Mouse (Mus musculus) kidney, postnatal 0 days (tissue): ENCODE measurements around the gene Echdc2. TPM values are rescaled to one million over a fixed set of nuclear protein-coding genes. Genes with fewer than 3 reads are reported as not detected.
A peak's percentile ranks its signal among the peaks of the same experiment; 100 is the strongest.
"Not testable (repeated sequence)": the region's sequence is repeated elsewhere in the genome, so short reads cannot be mapped to it uniquely, and the experiment has no call there.

ENCODE experiments used
- ATAC-seq: fragments of 200-750 bp; cut with Nextera tagmentation; replicated peaks from 2 replicates; pipeline ENCODE4 v1.8.0; 2017; ENCODE audit warnings: low read depth, moderate number of reproducible peaks, moderate TSS enrichment, moderate library complexity; ENCODE audit not compliant: low FRiP score
- DNase-seq: peaks from one replicate; pipeline ENCODE4 v3.0.0-alpha.2; 2016; ENCODE audit warnings: low spot score
- H3K27ac ChIP-seq: fragments of 300-500 bp; sonication (generic); 2 replicates; pipeline ENCODE4 v1.5.1; 2014; ENCODE audit warnings: mild to moderate bottlenecking
- H3K27me3 ChIP-seq: fragments of 300-500 bp; sonication (generic); 2 replicates; pipeline ENCODE4 v1.6.1; 2014; ENCODE audit warnings: low read length, mixed read lengths; ENCODE audit not compliant: insufficient read depth
- H3K36me3 ChIP-seq: fragments of 300-500 bp; sonication (generic); 2 replicates; pipeline ENCODE4 v1.6.1; 2014; ENCODE audit warnings: low read length, mixed read lengths; ENCODE audit not compliant: insufficient read depth
- H3K4me1 ChIP-seq: fragments of 300-500 bp; sonication (generic); replicated peaks from 2 replicates; pipeline ENCODE4 v1.6.1; 2014; ENCODE audit warnings: antibody characterized with exemption, low read length, mixed read lengths; ENCODE audit not compliant: insufficient read depth
- H3K4me2 ChIP-seq: fragments of 300-500 bp; sonication (generic); 2 replicates; pipeline ENCODE4 v1.6.1; 2014; ENCODE audit warnings: mild to moderate bottlenecking, low read length, moderate library complexity, mixed read lengths
- H3K4me3 ChIP-seq: fragments of 300-500 bp; sonication (generic); replicated peaks from 2 replicates; pipeline ENCODE4 v1.5.1; 2014; ENCODE audit warnings: low read depth, low read length
- H3K9ac ChIP-seq: fragments of 300-500 bp; sonication (generic); 2 replicates; pipeline ENCODE4 v1.6.1; 2014; ENCODE audit warnings: low read depth, low read length
- H3K9me3 ChIP-seq: fragments of 300-500 bp; sonication (generic); replicated peaks from 2 replicates; pipeline ENCODE4 v1.6.1; 2016; ENCODE audit warnings: low read length, inconsistent platforms, mixed read lengths
- CTCF ChIP-seq: IDR thresholded peaks from 2 replicates; pipeline ENCODE4 v1.5.1; 2016; ENCODE audit warnings: antibody characterized with exemption, low read depth, mild to moderate bottlenecking, moderate library complexity
- WGBS: fragments of 180-500 bp; shearing (Covaris S2); extraction: QIAGEN DNeasy Blood & Tissue Kit; methylation state at CpG from one replicate; pipeline ENCODE4 v1.1.7; 2014; 5-methylcytosine and 5-hydroxymethylcytosine counted together
- polyA plus RNA-seq: library from polyadenylated mRNA; unstranded; fragments of >200 nt; fragmentation: Nextera tagmentation; extraction: Ambion mirVana; gene quantifications from 2 replicates; pipeline ENCODE4 v1.2.1, GENCODE M21; 2015

Gene Echdc2
- polyA plus RNA-seq, 1 experiment from 2014 or later = 44.6 TPM

DNA sequence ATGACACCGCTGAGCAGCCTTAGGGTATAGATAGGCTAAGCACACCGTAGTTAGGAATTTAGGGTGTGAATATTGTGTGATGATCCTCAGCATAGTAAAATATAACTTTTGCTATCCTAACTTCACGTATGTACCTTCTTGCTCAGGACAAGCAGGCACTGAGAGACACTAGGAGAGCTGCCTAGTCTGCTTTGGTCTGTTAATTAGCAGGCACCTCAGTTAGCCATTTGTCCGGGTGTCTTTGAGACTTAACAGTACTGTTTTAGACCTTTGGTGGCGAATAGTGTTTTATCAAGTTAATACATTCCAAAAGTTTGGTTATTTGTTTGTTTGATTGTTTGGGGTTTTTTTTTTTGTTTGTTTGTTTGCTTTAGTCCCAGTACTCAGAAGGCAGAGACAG, 37.7 kb upstream of the Echdc2 start:
- 80% methylated on average over 5 of the region's 5 CpGs for WGBS
- Histone ChIP-seq H3K4me3 (no peak overlapping the region), H3K9me3 (no peaks in the 10 kb centered on the region), H3K4me1 (no peaks in the 10 kb centered on the region), H3K27me3 (no peaks in the 10 kb centered on the region), H3K9ac (no peak overlapping the region), H3K36me3 (no peaks in the 10 kb centered on the region), H3K27ac (no peak overlapping the region), H3K4me2 (no peak overlapping the region)
- no peak for ATAC-seq
- TF ChIP-seq CTCF = no peak
- no peak for DNase-seq

DNA sequence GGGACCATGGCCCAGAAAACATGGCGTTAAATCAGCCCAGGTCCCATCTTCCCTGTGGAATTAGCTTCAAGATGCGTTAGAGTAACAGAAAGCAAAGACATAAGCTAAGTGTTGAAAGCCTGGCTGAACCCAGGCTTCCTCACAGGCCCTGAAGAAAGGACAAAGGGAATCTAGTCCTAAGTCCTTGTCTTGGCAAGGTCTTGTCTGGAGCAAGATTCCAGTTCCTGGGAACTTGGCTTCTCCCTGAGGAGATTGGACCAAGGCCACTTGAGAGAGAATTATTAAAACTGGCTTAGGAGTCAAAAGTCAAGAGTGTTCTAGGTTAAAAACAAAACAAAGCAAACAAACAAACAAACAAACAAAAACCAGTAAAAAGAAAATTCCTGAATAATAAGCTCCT, 36.9 kb upstream of the Echdc2 start:
- Histone ChIP-seq H3K36me3 (no peaks in the 10 kb centered on the region), H3K27ac (no peak overlapping the region), H3K9me3 (no peaks in the 10 kb centered on the region), H3K9ac (no peak overlapping the region), H3K27me3 (no peaks in the 10 kb centered on the region), H3K4me1 (no peaks in the 10 kb centered on the region), H3K4me2 (no peak overlapping the region), H3K4me3 (no peak overlapping the region)
- TF ChIP-seq CTCF = no peak
- ATAC-seq (no peak), DNase-seq (no peak)
- 84% methylated on average over 2 of the region's 2 CpGs for WGBS

GRCm38 (mm10) chr4:108130452-108130851, 34.8 kb upstream of the Echdc2 start:
- ATAC-seq (no peak), DNase-seq (no peak)
- no peak for TF ChIP-seq CTCF
- Histone ChIP-seq H3K27ac (no peak overlapping the region), H3K4me2 (no peak overlapping the region), H3K9ac (no peak overlapping the region), H3K27me3 (no peaks in the 10 kb centered on the region), H3K36me3 (no peaks in the 10 kb centered on the region), H3K9me3 (no peaks in the 10 kb centered on the region), H3K4me1 (no peaks in the 10 kb centered on the region), H3K4me3 (no peak overlapping the region)
- 82% methylated on average over 3 of the region's 3 CpGs for WGBS

DNA sequence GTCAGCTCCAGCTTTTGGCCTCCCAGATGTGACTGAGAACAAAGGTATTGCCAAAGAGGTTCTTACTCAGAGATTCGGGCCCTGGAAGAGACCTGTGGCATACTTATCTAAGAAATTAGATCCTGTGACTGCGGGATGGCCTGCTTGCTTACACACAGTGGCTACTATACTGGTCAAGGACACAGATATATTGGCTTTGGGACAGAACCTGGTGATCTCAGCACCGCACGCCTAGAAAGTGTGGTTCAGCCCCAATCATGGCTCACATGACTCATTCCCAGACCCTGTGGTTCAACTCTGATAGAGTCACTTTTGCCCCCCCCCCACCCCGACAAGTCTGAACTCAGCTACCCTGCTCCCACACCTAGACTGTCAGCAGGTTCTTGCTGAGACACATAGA, 28.3 kb upstream of the Echdc2 start:
- Histone ChIP-seq H3K36me3 (no peaks in the 10 kb centered on the region), H3K4me1 (no peaks in the 10 kb centered on the region), H3K4me3 (no peak overlapping the region), H3K9ac (no peak overlapping the region), H3K4me2 (no peak overlapping the region), H3K9me3 (no peaks in the 10 kb centered on the region), H3K27me3 (no peaks in the 10 kb centered on the region), H3K27ac (no peak overlapping the region)
- 83% methylated on average over 5 of the region's 5 CpGs for WGBS
- ATAC-seq = no peak
- TF ChIP-seq CTCF = no peak
- no peak for DNase-seq

DNA sequence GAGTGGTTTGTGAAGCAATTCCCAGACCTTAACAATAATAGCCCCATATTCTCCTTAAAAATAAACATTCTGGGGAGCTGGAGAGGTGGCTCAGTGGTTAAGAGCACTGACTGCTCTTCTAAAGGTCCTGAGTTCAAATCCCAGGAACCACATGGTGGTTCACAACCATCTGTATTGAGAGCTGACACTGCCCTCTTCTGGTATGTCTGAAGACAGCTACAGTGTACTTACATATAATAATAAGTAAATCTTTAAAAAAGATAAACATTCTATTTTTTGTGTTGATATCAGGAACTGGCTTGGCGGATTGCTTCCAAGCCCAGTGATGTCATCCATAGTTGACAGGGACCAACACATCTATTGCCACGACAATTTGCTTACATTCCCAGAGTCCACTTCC, 22.1 kb upstream of the Echdc2 start:
- peak; percentile 44 for TF ChIP-seq CTCF
- not testable (repeated sequence) for DNase-seq, H3K4me3 ChIP-seq, H3K9ac ChIP-seq, H3K27me3 ChIP-seq, H3K27ac ChIP-seq, H3K36me3 ChIP-seq, H3K9me3 ChIP-seq, H3K4me2 ChIP-seq, H3K4me1 ChIP-seq, ATAC-seq
- WGBS = 88% methylated on average over 2 of the region's 2 CpGs

- Histone ChIP-seq H3K4me2 (peak overlapping the region; percentile 36; the same call in 1 of the 2 replicates), H3K9ac (no peak overlapping the region), H3K9me3 (no peaks in the 10 kb centered on the region), H3K36me3 (no peaks in the 10 kb centered on the region), H3K27ac (peak overlapping the region; percentile 31; the same call in 1 of the 2 replicates), H3K4me3 (0 out of 2 replicates have a peak overlapping the region, but pooled peaks have one; percentile 11), H3K27me3 (no peaks in the 10 kb centered on the region), H3K4me1 (no peaks in the 10 kb centered on the region)
- no peak for TF ChIP-seq CTCF
- ATAC-seq (no peak), DNase-seq (no peak)
Measured at GRCm38 (mm10) chr4:108143778-108144177, 21.5 kb upstream of the Echdc2 start.

DNA sequence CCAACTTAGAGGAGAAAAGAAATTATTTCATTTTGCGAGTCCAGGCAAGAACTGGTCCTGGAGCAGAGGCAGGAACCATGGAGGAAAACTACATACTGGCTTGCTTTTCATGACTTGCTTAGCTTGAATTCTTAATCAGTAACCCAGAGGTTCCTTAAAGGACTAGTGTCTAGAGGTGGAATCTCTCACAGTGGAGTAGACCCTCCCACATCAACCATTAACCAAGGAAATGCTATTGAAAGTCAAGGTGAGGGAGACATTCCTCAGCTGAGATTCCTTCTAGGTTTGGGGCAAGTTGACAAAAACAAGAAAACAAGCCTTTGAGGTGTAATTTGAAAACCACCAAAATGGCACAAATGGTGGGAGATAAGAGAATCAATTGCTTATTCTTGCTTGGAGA, 20.4 kb upstream of the Echdc2 start, which contains the start of gene Scp2:
Gene Scp2, minus strand, starts transcription at position 119 of the 400 bp plus-strand sequence.
- Histone ChIP-seq H3K4me2 (peak within 1 kb of the TSS; percentile 36), H3K4me3 (0 out of 2 replicates have a peak within 1 kb of the TSS, but pooled peaks have one; percentile 11), H3K36me3 (no peaks in the 10 kb centered on the region), H3K27me3 (no peaks in the 10 kb centered on the region), H3K9me3 (no peaks in the 10 kb centered on the region), H3K4me1 (no peaks in the 10 kb centered on the region), H3K27ac (peak within 1 kb of the TSS; percentile 50), H3K9ac (peak within 1 kb of the TSS; percentile 1; the same call in 1 of the 2 replicates)
- TF ChIP-seq CTCF = no peak
- 61% methylated on average over 1 of the region's 1 CpGs for WGBS
- peak; percentile 27 for DNase-seq
- peak; percentile 80 for ATAC-seq

DNA sequence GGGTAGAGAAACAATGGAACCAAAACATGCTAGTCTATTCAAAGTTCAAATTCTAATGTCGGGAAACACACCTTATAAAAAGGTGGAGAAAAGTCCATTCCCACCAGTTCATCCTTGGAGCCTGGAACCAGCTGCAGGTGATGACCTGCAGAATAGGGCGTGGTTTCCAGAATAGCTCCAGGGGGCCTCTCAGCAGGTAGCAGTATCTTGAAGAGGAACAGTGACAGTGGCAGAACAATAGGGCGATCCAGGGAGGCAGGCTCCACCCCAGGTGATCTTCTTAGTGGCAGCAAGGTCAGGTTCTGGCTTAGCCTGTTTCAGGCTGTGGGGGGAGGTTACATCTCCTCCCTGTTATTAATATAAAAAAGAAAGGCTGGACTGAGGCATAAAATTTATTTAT, 19.7 kb upstream of the Echdc2 start:
- H3K36me3 ChIP-seq, H3K9me3 ChIP-seq, H3K9ac ChIP-seq, H3K27me3 ChIP-seq, ATAC-seq, H3K4me1 ChIP-seq, H3K4me2 ChIP-seq, H3K4me3 ChIP-seq, DNase-seq: not testable (repeated sequence)
- H3K27ac ChIP-seq = peak overlapping the region; percentile 47; the same call in 1 of the 2 replicates
- 55% methylated on average over 3 of the region's 3 CpGs for WGBS

DNA sequence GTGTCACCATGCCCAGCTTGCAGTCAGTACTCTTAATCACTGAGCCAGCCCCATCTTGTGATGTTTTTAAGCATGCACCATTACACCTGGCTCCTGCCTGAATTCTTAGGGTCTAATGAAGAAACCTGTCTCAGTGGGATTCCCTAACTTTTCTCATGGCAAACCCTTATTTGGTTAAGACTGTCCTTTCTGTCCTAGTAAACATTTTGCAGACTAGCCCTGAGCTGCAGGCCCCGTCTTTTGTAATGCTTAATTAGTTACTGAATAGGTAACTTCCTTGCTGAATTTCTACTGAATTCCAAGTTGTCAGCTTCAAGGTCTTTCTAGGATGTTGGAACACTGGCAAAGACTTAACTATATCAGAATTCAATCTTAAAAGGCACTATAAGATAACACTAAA, 10.1 kb upstream of the Echdc2 start:
- H3K36me3 ChIP-seq, H3K4me2 ChIP-seq, H3K4me3 ChIP-seq, H3K4me1 ChIP-seq, H3K9me3 ChIP-seq, H3K9ac ChIP-seq, DNase-seq, H3K27ac ChIP-seq, ATAC-seq, H3K27me3 ChIP-seq: not testable (repeated sequence)
- 63% methylated on average over 1 of the region's 1 CpGs for WGBS
